Mouse (Mus musculus) MEL (cell line): ENCODE measurements around the gene Unc119b.

Experiments
- CTCF ChIP-seq, 3 experiments: IDR thresholded peaks in 2 of 3; conservative IDR thresholded peaks in 1 of 3; 2 replicates each; pipeline ENCODE4 v1.5.1; 2011 to 2012; ENCODE audit warnings: low read length in 3 of 3, low read depth in 2 of 3, mild to moderate bottlenecking in 2 of 3, improper control_type of control experiment in 1 of 3, inconsistent platforms in 1 of 3, mixed read lengths in 1 of 3, moderate library complexity in 1 of 3; ENCODE audit not compliant: control insufficient read depth in 1 of 3, insufficient read depth in 1 of 3, poor library complexity in 1 of 3, severe bottlenecking in 1 of 3
- JUND ChIP-seq: IDR thresholded peaks from 2 replicates; pipeline ENCODE4 v1.6.1; 2011; ENCODE audit warnings: low read depth, mild to moderate bottlenecking, improper control_type of control experiment, low read length
- MEF2A ChIP-seq: IDR thresholded peaks from 2 replicates; pipeline ENCODE4 v1.6.1; 2014; ENCODE audit warnings: low read depth, mild to moderate bottlenecking, inconsistent platforms, low read length, improper control_type of control experiment; ENCODE audit not compliant: poor library complexity, insufficient replicate concordance, severe bottlenecking; ENCODE audit errors: extremely low read depth
- POLR2A ChIP-seq, 2 experiments: IDR thresholded peaks; 2 replicates each; pipeline ENCODE4 v1.6.1; 2011 to 2012; ENCODE audit warnings: low read length in 2 of 2, mild to moderate bottlenecking in 2 of 2, control low read depth in 1 of 2, improper control_type of control experiment in 1 of 2, low read depth in 1 of 2, moderate library complexity in 1 of 2; ENCODE audit not compliant: control insufficient read depth in 1 of 2, insufficient read depth in 1 of 2, poor library complexity in 1 of 2
- RCOR1 ChIP-seq: IDR thresholded peaks from 2 replicates; pipeline ENCODE4 v1.6.1; 2012; ENCODE audit warnings: low read depth, mild to moderate bottlenecking, inconsistent platforms, low read length, improper control_type of control experiment
- TAL1 ChIP-seq: IDR thresholded peaks from 2 replicates; pipeline ENCODE4 v1.6.1; 2012; ENCODE audit warnings: mild to moderate bottlenecking, inconsistent platforms, low read length, moderate library complexity, mixed read lengths
- USF2 ChIP-seq, 2 experiments: IDR thresholded peaks; 2 replicates each; pipeline ENCODE4 v1.6.1; 2011 to 2012; ENCODE audit warnings: improper control_type of control experiment in 2 of 2, low read length in 2 of 2, borderline replicate concordance in 1 of 2, inconsistent platforms in 1 of 2, low read depth in 1 of 2, mild to moderate bottlenecking in 1 of 2; ENCODE audit not compliant: insufficient read depth in 1 of 2

DNA sequence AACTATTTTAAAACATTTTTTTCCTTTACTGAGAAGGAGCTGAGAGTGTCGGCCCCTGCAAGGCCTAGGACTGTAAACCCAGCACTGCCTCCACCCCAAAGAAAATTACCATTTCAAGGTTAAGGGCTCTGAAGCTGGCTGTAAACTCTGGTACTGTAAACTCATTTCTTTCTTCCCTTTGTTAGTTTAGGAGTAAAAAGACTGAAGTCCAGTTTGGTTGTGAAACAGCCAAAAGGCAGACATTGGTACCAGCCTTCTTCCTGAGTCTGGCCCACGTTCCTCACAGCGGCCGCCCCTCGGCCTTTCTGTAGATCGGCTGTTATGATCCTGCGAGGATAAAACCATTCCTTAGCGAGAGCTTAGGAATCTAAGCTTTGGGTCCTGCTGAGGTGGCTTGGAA lies 20.3 kb downstream of the Unc119b start:
- no peak for TF ChIP-seq CTCF (IDR thresholded peaks at IDR 0.05 in 2 of 3, conservative IDR thresholded peaks at IDR 0.05 in 1 of 3; ENCODE audit: control insufficient read depth in 1 of 3, insufficient read depth in 1 of 3, low read depth in 2 of 3, low read length in 3 of 3, poor library complexity in 1 of 3, severe bottlenecking in 1 of 3)
- no peak for TF ChIP-seq RCOR1
- TF ChIP-seq USF2 (IDR thresholded peaks at IDR 0.05; ENCODE audit: borderline replicate concordance in 1 of 2, insufficient read depth in 1 of 2, low read depth in 1 of 2, low read length in 2 of 2): no peak
- no peak for TF ChIP-seq POLR2A (IDR thresholded peaks at IDR 0.05; ENCODE audit: control insufficient read depth in 1 of 2, insufficient read depth in 1 of 2, low read depth in 1 of 2, low read length in 2 of 2, poor library complexity in 1 of 2)
- no peak for TF ChIP-seq JUND
- TF ChIP-seq TAL1: no peak
- TF ChIP-seq MEF2A: no peak
